Mouse (Mus musculus) CD4-positive, CD25-positive, alpha-beta regulatory T cell (primary cell): ENCODE measurements around the gene BC048562. TPM values are rescaled to one million over a fixed set of nuclear protein-coding genes. Genes with fewer than 3 reads are reported as not detected.

Experiments used
- polyA plus RNA-seq: library from polyadenylated mRNA; unstranded; fragments of 100-300 nt; shearing (Covaris generic); gene quantifications from one replicate; pipeline ENCODE4 v1.2.1, GENCODE M21; 2017

BC048562 gene
- not detected for polyA plus RNA-seq

GRCm38 (mm10) chr9:108436182-108436581, at the start of gene BC048562:
Gene BC048562 (plus strand): TSS chr9:108436482.

GRCm38 (mm10) chr9:108392676-108393075, 43.6 kb upstream of the BC048562 start, which contains the start of gene 1700102P08Rik:
Gene 1700102P08Rik (plus strand): TSS chr9:108392805.

GRCm38 (mm10) chr9:108428384-108428783, 7.9 kb upstream of the BC048562 start, which contains the start of gene Ccdc36:
Gene Ccdc36 (minus strand): TSS chr9:108428484.

GRCm38 (mm10) chr9:108460319-108461178, 24.3 kb downstream of the BC048562 start, which contains the start of gene Ccdc71:
Gene Ccdc71 (plus strand): TSS chr9:108460527.

GRCm38 (mm10) chr9:108461181-108461631, 24.9 kb downstream of the BC048562 start, which contains the start of gene Klhdc8b:
Gene Klhdc8b (minus strand): TSS chr9:108461581.

GRCm38 (mm10) chr9:108479721-108480351, 43.6 kb downstream of the BC048562 start, which contains the start of gene Lamb2:
Gene Lamb2 (plus strand): TSS chr9:108479736.

GRCm38 (mm10) chr9:108490559-108491285, 54.4 kb downstream of the BC048562 start, which contains the start of gene Usp19:
Gene Usp19 (plus strand): TSS chr9:108490602.

Other genes with a start within 250 kb of the BC048562 start
- 0.56 TPM for gene Bsn, start 246.1 kb upstream of the BC048562 start, polyA plus RNA-seq
- 21.4 TPM for gene Dag1, start 172.5 kb upstream of the BC048562 start, polyA plus RNA-seq
- gene Nicn1, start 146.1 kb upstream of the BC048562 start, polyA plus RNA-seq: 2.1 TPM
- gene Amt, start 139.6 kb upstream of the BC048562 start, polyA plus RNA-seq: 0.48 TPM
- 433 TPM for gene Rhoa, start 130.4 kb upstream of the BC048562 start, polyA plus RNA-seq
- 24.7 TPM for gene Tcta, start 130.3 kb upstream of the BC048562 start, polyA plus RNA-seq
- 563 TPM for gene Gpx1, start 97.6 kb upstream of the BC048562 start, polyA plus RNA-seq
- 145 TPM for gene Usp4, start 88.6 kb upstream of the BC048562 start, polyA plus RNA-seq
- 2.2 TPM for gene 1700102P08Rik, start 43.7 kb upstream of the BC048562 start, polyA plus RNA-seq
- gene Ccdc36, start 8.0 kb upstream of the BC048562 start, polyA plus RNA-seq: 0.08 TPM
- gene Ccdc71, start 24.0 kb downstream of the BC048562 start, polyA plus RNA-seq: 45.2 TPM
- 10.2 TPM for gene Klhdc8b, start 25.1 kb downstream of the BC048562 start, polyA plus RNA-seq
- gene Lamb2, start 43.3 kb downstream of the BC048562 start, polyA plus RNA-seq: 0.48 TPM
- gene Usp19, start 54.1 kb downstream of the BC048562 start, polyA plus RNA-seq: 133 TPM
- 92.7 TPM for gene Qars, start 71.2 kb downstream of the BC048562 start, polyA plus RNA-seq
- 159 TPM for gene Qrich1, start 80.3 kb downstream of the BC048562 start, polyA plus RNA-seq
- gene Impdh2, start 123.8 kb downstream of the BC048562 start, polyA plus RNA-seq: 85.3 TPM
- gene Ndufaf3, start 131.0 kb downstream of the BC048562 start, polyA plus RNA-seq: 69.2 TPM
- gene Dalrd3, start 133.4 kb downstream of the BC048562 start, polyA plus RNA-seq: 122 TPM
- 84.4 TPM for gene Wdr6, start 142.3 kb downstream of the BC048562 start, polyA plus RNA-seq
- gene P4htm, start 161.2 kb downstream of the BC048562 start, polyA plus RNA-seq: 16.1 TPM
- 91.3 TPM for gene Arih2, start 212.9 kb downstream of the BC048562 start, polyA plus RNA-seq
- 53.7 TPM for gene Slc25a20, start 225.6 kb downstream of the BC048562 start, polyA plus RNA-seq